Mouse (Mus musculus) cortical plate, adult 2 months (tissue): ENCODE measurements around the gene Fgf22. TPM values are rescaled to one million over a fixed set of nuclear protein-coding genes. Genes with fewer than 3 reads are reported as not detected.

ENCODE experiments used
- H3K27ac ChIP-seq: fragments of 200-500 bp; 2 replicates; pipeline ENCODE4 v1.5.1; 2012; ENCODE audit warnings: low read length, control low read depth, inconsistent platforms; ENCODE audit not compliant: insufficient read depth
- H3K4me1 ChIP-seq: fragments of 200-500 bp; 2 replicates; pipeline ENCODE4 v1.6.1; 2011; ENCODE audit warnings: low read length; ENCODE audit not compliant: control insufficient read depth, insufficient read depth
- H3K4me3 ChIP-seq: fragments of 200-500 bp; 2 replicates; pipeline ENCODE4 v1.5.1; 2011; ENCODE audit warnings: mild to moderate bottlenecking, low read length, control low read depth; ENCODE audit not compliant: insufficient read depth
- CTCF ChIP-seq: fragments of 200-500 bp; IDR thresholded peaks from 2 replicates; pipeline ENCODE4 v1.5.1; 2011; ENCODE audit warnings: mild to moderate bottlenecking, control low read depth, low read length; ENCODE audit not compliant: insufficient read depth; ENCODE audit errors: extremely low read depth
- POLR2A ChIP-seq: fragments of 200-500 bp; IDR thresholded peaks from 2 replicates; pipeline ENCODE4 v1.6.1; 2011; ENCODE audit warnings: mild to moderate bottlenecking, low read length, control low read depth; ENCODE audit not compliant: insufficient read depth; ENCODE audit errors: extremely low read depth
- polyA plus RNA-seq: library from polyadenylated mRNA; depleted of rRNA; stranded (reverse); fragments of >200 nt; gene quantifications from 2 replicates; pipeline ENCODE4 v1.2.3, GENCODE M21; 2012

The Fgf22 gene
- polyA plus RNA-seq, 1 experiment: 6.5 TPM

- no peak for TF ChIP-seq CTCF
- no peak for TF ChIP-seq POLR2A
- no peak within 1 kb of the TSS for H3K27ac ChIP-seq
- no peak within 1 kb of the TSS; the same call in 1 of the 2 replicates for H3K4me3 ChIP-seq
- H3K4me1 ChIP-seq: peaks cover 2% of the 10 kb centered on the region; the same call in 1 of the 2 replicates
These were observed 22.2 kb downstream of the Fgf22 start, which contains the start of gene Fstl3 for GRCm38 (mm10) chr10:79777103-79777531. Fstl3 (plus strand) TSS chr10:79777272.

- H3K4me1 ChIP-seq: peaks cover 2% of the 10 kb centered on the region; the same call in 1 of the 2 replicates
- no peak overlapping the region for H3K4me3 ChIP-seq
- TF ChIP-seq POLR2A (no peak), CTCF (no peak)
- H3K27ac ChIP-seq: no peak overlapping the region
These were observed 23.1 kb downstream of the Fgf22 start for GRCm38 (mm10) chr10:79778006-79778405.

- no peak for TF ChIP-seq POLR2A
- no peak for TF ChIP-seq CTCF
- H3K4me3 ChIP-seq: no peak overlapping the region
These were observed 24.3 kb downstream of the Fgf22 start for GRCm38 (mm10) chr10:79779193-79779592.

GRCm38 (mm10) chr10:79779784-79780663, 25.1 kb downstream of the Fgf22 start:
- Histone ChIP-seq H3K4me1 (peaks cover 2% of the 10 kb centered on the region; the same call in 1 of the 2 replicates), H3K4me3 (peak overlapping the region; percentile 39), H3K27ac (no peak overlapping the region)
- TF ChIP-seq POLR2A (no peak), CTCF (peak; percentile 67)

More at GRCm38 (mm10) chr10:79779193-79779592, 24.3 kb downstream of the Fgf22 start:
- Histone ChIP-seq H3K4me1 (peaks cover 2% of the 10 kb centered on the region; the same call in 1 of the 2 replicates), H3K27ac (no peak overlapping the region)

- no peak overlapping the region for H3K27ac ChIP-seq
- H3K4me1 ChIP-seq: peaks cover 2% of the 10 kb centered on the region; the same call in 1 of the 2 replicates
- H3K4me3 ChIP-seq: peak overlapping the region; percentile 39
- no peak for TF ChIP-seq CTCF
- no peak for TF ChIP-seq POLR2A
These were observed 25.8 kb downstream of the Fgf22 start for GRCm38 (mm10) chr10:79780664-79781015.

- Histone ChIP-seq H3K4me1 (peaks cover 2% of the 10 kb centered on the region; the same call in 1 of the 2 replicates), H3K4me3 (peak overlapping the region; percentile 39), H3K27ac (no peak overlapping the region)
- TF ChIP-seq CTCF (no peak), POLR2A (no peak)
These were observed 26.3 kb downstream of the Fgf22 start for GRCm38 (mm10) chr10:79781139-79781538.

- Histone ChIP-seq H3K27ac (no peak overlapping the region), H3K4me3 (no peak overlapping the region), H3K4me1 (peaks cover 2% of the 10 kb centered on the region; the same call in 1 of the 2 replicates)
- TF ChIP-seq CTCF: no peak
- no peak for TF ChIP-seq POLR2A
These were observed 27.1 kb downstream of the Fgf22 start for GRCm38 (mm10) chr10:79781956-79782355.

GRCm38 (mm10) chr10:79783050-79783449, 28.2 kb downstream of the Fgf22 start:
- Histone ChIP-seq H3K4me1 (peaks cover 2% of the 10 kb centered on the region; the same call in 1 of the 2 replicates), H3K4me3 (no peak overlapping the region), H3K27ac (no peak overlapping the region)
- TF ChIP-seq POLR2A: no peak
- peak; percentile 20; the same call in 1 of the 2 replicates for TF ChIP-seq CTCF

GRCm38 (mm10) chr10:79783920-79784800, 29.3 kb downstream of the Fgf22 start:
- TF ChIP-seq CTCF: peak; percentile 41
- TF ChIP-seq POLR2A: no peak
- Histone ChIP-seq H3K4me3 (no peak overlapping the region), H3K27ac (no peak overlapping the region), H3K4me1 (peaks cover 2% of the 10 kb centered on the region; the same call in 1 of the 2 replicates)
